Mouse (Mus musculus): ENCODE results near the gene Mcm2. TPM values are rescaled to one million over a fixed set of nuclear protein-coding genes. Genes with fewer than 3 reads are reported as not detected.
A peak's percentile ranks its signal among the peaks of the same experiment; 100 is the strongest.

Mcm2 gene
- polyA plus RNA-seq, 1 experiment from 2014 or later, result 243 TPM

GRCm38 (mm10) chr6:88924502-88925275 lies 26.1 kb upstream of the Mcm2 start:
- H3K9ac ChIP-seq, result no peak overlapping the region
- H3K27ac ChIP-seq, result no peak overlapping the region
- H3K36me3 ChIP-seq, result no peaks in the 10 kb centered on the region
- H3K4me1 ChIP-seq, result peaks cover 35% of the 10 kb centered on the region
- H3K27me3 ChIP-seq (replicated peaks), result no peaks in the 10 kb centered on the region
- WGBS (ENCODE audit: insufficient replicate concordance), result 32% methylated on average over 5 of the region's 5 CpGs
- no peak overlapping the region for H3K4me3 ChIP-seq
- H3K4me2 ChIP-seq, result no peak overlapping the region
- no peaks in the 10 kb centered on the region for H3K9me3 ChIP-seq (replicated peaks)
- no peak for ATAC-seq

- WGBS (ENCODE audit: insufficient replicate concordance), result 77% methylated on average over 8 of the region's 8 CpGs
- Histone ChIP-seq H3K27me3 (replicated peaks) (peaks cover 20% of the 10 kb centered on the region), H3K9me3 (replicated peaks) (no peaks in the 10 kb centered on the region), H3K4me3 (no peak overlapping the region), H3K27ac (0 out of 2 replicates have a peak overlapping the region, but pooled peaks have one; percentile 42), H3K9ac (no peak overlapping the region), H3K4me1 (peaks cover 48% of the 10 kb centered on the region), H3K36me3 (no peaks in the 10 kb centered on the region), H3K4me2 (no peak overlapping the region)
- ATAC-seq, result no peak
Observed at GRCm38 (mm10) chr6:88918802-88919201, 20.2 kb upstream of the Mcm2 start.

GRCm38 (mm10) chr6:88916153-88916552 lies 17.6 kb upstream of the Mcm2 start:
- H3K36me3 ChIP-seq, result peaks cover 23% of the 10 kb centered on the region
- peak overlapping the region; percentile 47 for H3K9ac ChIP-seq
- peak overlapping the region; percentile 65 for H3K4me2 ChIP-seq
- H3K9me3 ChIP-seq (replicated peaks), result no peaks in the 10 kb centered on the region
- peak; percentile 61 for ATAC-seq
- peak overlapping the region; percentile 27 for H3K4me3 ChIP-seq
- WGBS (ENCODE audit: insufficient replicate concordance), result 56% methylated on average over 1 of the region's 1 CpGs
- peaks cover 20% of the 10 kb centered on the region for H3K27me3 ChIP-seq (replicated peaks)
- H3K4me1 ChIP-seq, result peaks cover 63% of the 10 kb centered on the region
- H3K27ac ChIP-seq, result peak overlapping the region; percentile 98

GRCm38 (mm10) chr6:88915510-88915909 lies 16.9 kb upstream of the Mcm2 start:
- peak overlapping the region; percentile 65 for H3K4me2 ChIP-seq
- peaks cover 29% of the 10 kb centered on the region for H3K36me3 ChIP-seq
- H3K27me3 ChIP-seq (replicated peaks), result peaks cover 20% of the 10 kb centered on the region
- peaks cover 60% of the 10 kb centered on the region for H3K4me1 ChIP-seq
- ATAC-seq, result peak; percentile 95
- WGBS (ENCODE audit: insufficient replicate concordance), result 17% methylated on average over 4 of the region's 4 CpGs
- no peaks in the 10 kb centered on the region for H3K9me3 ChIP-seq (replicated peaks)
- H3K27ac ChIP-seq, result peak overlapping the region; percentile 98
- peak overlapping the region; percentile 64 for H3K9ac ChIP-seq
- H3K4me3 ChIP-seq, result peak overlapping the region; percentile 27

- Histone ChIP-seq H3K9ac (peak overlapping the region; percentile 40; the same call in 1 of the 2 replicates), H3K4me1 (peaks cover 53% of the 10 kb centered on the region), H3K4me3 (0 out of 2 replicates have a peak overlapping the region, but pooled peaks have one; percentile 8), H3K27ac (peak overlapping the region; percentile 98), H3K9me3 (replicated peaks) (no peaks in the 10 kb centered on the region), H3K4me2 (peak overlapping the region; percentile 48), H3K36me3 (peaks cover 36% of the 10 kb centered on the region), H3K27me3 (replicated peaks) (peaks cover 20% of the 10 kb centered on the region)
- 69% methylated on average over 5 of the region's 5 CpGs for WGBS (ENCODE audit: insufficient replicate concordance)
- no peak for ATAC-seq
Observed at GRCm38 (mm10) chr6:88914799-88915198, 16.2 kb upstream of the Mcm2 start.

GRCm38 (mm10) chr6:88913440-88913839 lies 14.9 kb upstream of the Mcm2 start:
- H3K4me1 ChIP-seq, result peaks cover 58% of the 10 kb centered on the region
- H3K4me2 ChIP-seq, result no peak overlapping the region
- H3K27ac ChIP-seq, result peak overlapping the region; percentile 98

GRCm38 (mm10) chr6:88913022-88913421 lies 14.4 kb upstream of the Mcm2 start:
- H3K4me3 ChIP-seq, result no peak overlapping the region
- peak overlapping the region; percentile 98 for H3K27ac ChIP-seq
- no peak overlapping the region for H3K4me2 ChIP-seq
- H3K9ac ChIP-seq, result no peak overlapping the region
- H3K4me1 ChIP-seq, result peaks cover 62% of the 10 kb centered on the region
- WGBS (ENCODE audit: insufficient replicate concordance), result 83% methylated on average over 4 of the region's 4 CpGs
- no peak for ATAC-seq
- peaks cover 6% of the 10 kb centered on the region; the same call in 1 of the 2 replicates for H3K27me3 ChIP-seq (replicated peaks)
- H3K36me3 ChIP-seq, result peaks cover 54% of the 10 kb centered on the region
- H3K9me3 ChIP-seq (replicated peaks), result no peaks in the 10 kb centered on the region

More at GRCm38 (mm10) chr6:88913440-88913839, 14.9 kb upstream of the Mcm2 start:
- H3K27me3 ChIP-seq (replicated peaks), result peaks cover 10% of the 10 kb centered on the region; the same call in 1 of the 2 replicates
- H3K4me3 ChIP-seq, result no peak overlapping the region
- peaks cover 50% of the 10 kb centered on the region for H3K36me3 ChIP-seq
- no peaks in the 10 kb centered on the region for H3K9me3 ChIP-seq (replicated peaks)
- ATAC-seq, result no peak
- H3K9ac ChIP-seq, result no peak overlapping the region

GRCm38 (mm10) chr6:88909151-88909550 lies 10.6 kb upstream of the Mcm2 start:
- Histone ChIP-seq H3K4me3 (no peak overlapping the region), H3K4me1 (peaks cover 67% of the 10 kb centered on the region), H3K27ac (peak overlapping the region; percentile 53; the same call in 1 of the 2 replicates), H3K27me3 (replicated peaks) (no peaks in the 10 kb centered on the region), H3K9me3 (replicated peaks) (no peaks in the 10 kb centered on the region), H3K4me2 (no peak overlapping the region), H3K9ac (no peak overlapping the region), H3K36me3 (peaks cover 88% of the 10 kb centered on the region)
- ATAC-seq, result no peak
- WGBS (ENCODE audit: insufficient replicate concordance), result 88% methylated on average over 6 of the region's 6 CpGs

- H3K4me1 ChIP-seq, result peaks cover 65% of the 10 kb centered on the region
- H3K9ac ChIP-seq, result peak overlapping the region; percentile 55; the same call in 1 of the 2 replicates
- no peak overlapping the region for H3K4me3 ChIP-seq
- H3K9me3 ChIP-seq (replicated peaks), result no peaks in the 10 kb centered on the region
- H3K4me2 ChIP-seq, result peak overlapping the region; percentile 38
- H3K36me3 ChIP-seq, result peaks cover 69% of the 10 kb centered on the region
- 21% methylated on average over 16 of the region's 16 CpGs for WGBS (ENCODE audit: insufficient replicate concordance)
- peak; percentile 22 for ATAC-seq
- no peaks in the 10 kb centered on the region for H3K27me3 ChIP-seq (replicated peaks)
- peak overlapping the region; percentile 94 for H3K27ac ChIP-seq
Observed at GRCm38 (mm10) chr6:88906369-88907108, 8.0 kb upstream of the Mcm2 start.

- H3K27me3 ChIP-seq (replicated peaks), result no peaks in the 10 kb centered on the region
- H3K4me1 ChIP-seq, result peaks cover 80% of the 10 kb centered on the region
- H3K9ac ChIP-seq, result 0 out of 2 replicates have a peak overlapping the region, but pooled peaks have one; percentile 93
- 84% methylated on average over 7 of the region's 7 CpGs for WGBS (ENCODE audit: insufficient replicate concordance)
- H3K4me3 ChIP-seq, result no peak overlapping the region
- ATAC-seq, result no peak
- H3K36me3 ChIP-seq, result peaks cover 54% of the 10 kb centered on the region
- peak overlapping the region; percentile 94 for H3K27ac ChIP-seq
- peak overlapping the region; percentile 88 for H3K4me2 ChIP-seq
- H3K9me3 ChIP-seq (replicated peaks), result no peaks in the 10 kb centered on the region
Observed at GRCm38 (mm10) chr6:88905042-88905441, 6.5 kb upstream of the Mcm2 start.

- peak overlapping the region; percentile 93 for H3K9ac ChIP-seq
- H3K36me3 ChIP-seq, result peaks cover 49% of the 10 kb centered on the region
- H3K4me3 ChIP-seq, result peak overlapping the region; percentile 87
- ATAC-seq, result no peak
- peaks cover 84% of the 10 kb centered on the region for H3K4me1 ChIP-seq
- no peaks in the 10 kb centered on the region for H3K9me3 ChIP-seq (replicated peaks)
- H3K4me2 ChIP-seq, result peak overlapping the region; percentile 88
- peak overlapping the region; percentile 94 for H3K27ac ChIP-seq
- 76% methylated on average over 4 of the region's 4 CpGs for WGBS (ENCODE audit: insufficient replicate concordance)
- no peaks in the 10 kb centered on the region for H3K27me3 ChIP-seq (replicated peaks)
Observed at GRCm38 (mm10) chr6:88904456-88904974, 5.9 kb upstream of the Mcm2 start.

GRCm38 (mm10) chr6:88903708-88904107 lies 5.1 kb upstream of the Mcm2 start:
- H3K4me2 ChIP-seq, result peak overlapping the region; percentile 88
- WGBS (ENCODE audit: insufficient replicate concordance), result 65% methylated on average over 5 of the region's 5 CpGs
- ATAC-seq, result no peak
- H3K9ac ChIP-seq, result peak overlapping the region; percentile 93
- H3K36me3 ChIP-seq, result peaks cover 41% of the 10 kb centered on the region
- peak overlapping the region; percentile 94 for H3K27ac ChIP-seq
- H3K4me3 ChIP-seq, result peak overlapping the region; percentile 87
- H3K27me3 ChIP-seq (replicated peaks), result no peaks in the 10 kb centered on the region
- H3K9me3 ChIP-seq (replicated peaks), result no peaks in the 10 kb centered on the region
- peaks cover 89% of the 10 kb centered on the region for H3K4me1 ChIP-seq
